Mouse (Mus musculus): ENCODE measurements around the gene Srpk2.
"Not testable (repeated sequence)": the region's sequence is repeated elsewhere in the genome, so short reads cannot be mapped to it uniquely, and the experiment has no call there.

Gene Srpk2

DNA sequence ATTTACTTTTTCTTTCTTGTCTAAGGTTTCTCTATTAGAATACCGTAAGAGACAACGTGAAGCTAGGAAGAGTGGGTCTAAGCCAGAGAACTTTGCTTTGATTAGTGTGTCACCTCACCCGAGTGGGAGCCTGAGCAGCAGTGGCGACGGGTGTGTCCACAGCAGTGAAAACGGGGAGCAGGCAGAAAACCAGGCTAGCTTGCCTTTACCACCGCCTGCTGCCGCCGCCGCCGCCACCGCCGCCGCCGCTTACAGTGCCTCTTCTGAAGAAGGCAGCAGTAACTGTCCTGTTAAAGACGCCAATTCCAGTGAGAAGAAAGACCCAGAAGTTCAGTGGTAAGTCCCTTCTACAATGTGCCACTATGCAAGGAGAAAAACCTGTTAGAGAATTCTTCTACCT, 185.2 kb downstream of the Srpk2 start:
- no peak for DNase-seq

DNA sequence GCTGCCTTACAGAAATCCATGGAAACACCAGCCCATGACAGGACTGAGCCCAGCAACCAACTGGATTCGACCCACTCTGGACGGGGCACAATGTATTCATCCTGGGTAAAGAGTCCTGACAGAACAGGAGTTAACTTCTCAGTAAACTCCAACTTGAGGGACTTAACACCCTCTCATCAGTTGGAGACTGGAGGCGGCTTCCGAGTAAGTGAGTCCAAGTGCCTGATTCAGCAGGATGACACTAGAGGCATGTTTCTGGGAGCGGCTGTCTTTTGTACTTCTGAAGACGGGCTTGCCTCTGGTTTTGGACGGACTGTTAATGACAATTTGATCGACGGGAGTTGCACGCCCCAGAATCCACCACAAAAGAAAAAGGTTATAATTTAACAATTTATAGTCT, 186.5 kb downstream of the Srpk2 start:
- DNase-seq: no peak

DNA sequence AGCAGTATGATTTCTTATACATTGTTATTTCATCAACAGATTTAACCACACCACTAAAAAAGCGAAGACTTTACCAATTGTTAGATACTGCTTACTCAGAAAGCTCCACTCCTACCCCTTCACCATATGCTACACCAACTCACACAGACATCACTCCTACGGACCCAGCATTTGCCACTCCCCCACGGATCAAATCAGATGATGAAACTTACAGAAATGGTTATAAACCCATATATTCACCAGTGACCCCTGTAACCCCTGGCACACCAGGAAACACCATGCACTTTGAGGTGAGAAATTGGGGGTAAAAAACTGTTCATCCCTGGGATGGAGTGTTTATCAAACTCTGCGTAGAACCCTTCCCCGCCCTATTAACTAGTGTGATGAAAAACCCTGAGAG, 187.5 kb downstream of the Srpk2 start:
- no peak for DNase-seq

DNA sequence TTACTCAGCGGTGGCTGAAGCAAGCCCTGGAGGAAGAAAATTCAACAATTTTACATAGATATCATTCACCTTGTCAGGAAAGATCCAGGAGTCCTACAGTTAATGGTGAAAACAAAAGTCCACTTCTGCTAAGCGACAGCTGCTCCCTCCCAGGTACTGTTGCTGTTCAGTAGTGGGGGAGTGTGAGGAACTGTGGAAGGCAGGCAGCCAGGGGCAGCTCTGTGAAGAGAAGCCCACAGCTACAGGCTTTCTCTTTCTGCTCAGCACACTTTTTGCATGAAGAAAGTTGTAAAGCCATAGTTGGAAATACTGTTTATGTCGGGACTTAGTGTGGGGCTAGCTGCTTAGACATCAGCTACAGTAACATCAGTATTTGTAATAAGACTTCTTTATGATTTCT, 188.0 kb downstream of the Srpk2 start:
- DNase-seq: no peak

DNA sequence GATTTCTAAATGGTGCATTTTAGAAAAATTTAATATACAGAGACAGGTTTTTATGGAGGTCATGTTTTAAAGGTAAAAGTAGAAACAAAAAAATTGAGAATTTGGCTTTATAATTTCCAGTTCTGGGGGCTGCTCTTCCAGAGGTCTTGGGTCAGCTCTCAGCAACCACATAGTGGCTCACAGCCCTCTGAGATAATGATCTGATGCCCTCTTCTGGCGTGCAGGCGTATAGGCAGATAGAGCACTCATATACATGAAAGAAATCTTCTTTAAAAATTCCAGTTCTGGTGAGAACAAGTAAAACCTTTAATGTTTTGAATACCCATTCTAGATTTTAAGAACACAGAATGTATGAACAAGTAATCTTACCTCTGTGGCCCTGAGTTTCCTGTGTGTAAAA, 193.6 kb downstream of the Srpk2 start:
- DNase-seq: no peak

DNA sequence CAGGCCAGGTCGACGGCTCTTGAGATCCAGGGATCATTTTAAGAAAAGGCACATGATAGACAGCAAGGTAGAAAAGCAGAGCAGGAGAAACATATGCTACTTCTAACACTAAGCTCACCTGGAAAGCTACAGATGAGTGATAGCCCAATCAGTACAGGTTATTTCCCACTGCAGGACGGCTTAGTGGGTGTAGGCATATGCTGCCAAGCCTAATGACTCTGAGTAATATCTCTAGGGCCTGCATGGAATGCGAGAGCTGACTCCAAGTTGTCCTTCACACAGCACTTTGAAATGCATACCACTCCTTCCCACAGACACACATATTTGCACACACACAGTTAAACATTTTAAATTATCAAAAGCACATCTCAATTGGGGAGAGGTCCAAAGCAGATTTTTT, 195.2 kb downstream of the Srpk2 start:
- no peak for DNase-seq

DNA sequence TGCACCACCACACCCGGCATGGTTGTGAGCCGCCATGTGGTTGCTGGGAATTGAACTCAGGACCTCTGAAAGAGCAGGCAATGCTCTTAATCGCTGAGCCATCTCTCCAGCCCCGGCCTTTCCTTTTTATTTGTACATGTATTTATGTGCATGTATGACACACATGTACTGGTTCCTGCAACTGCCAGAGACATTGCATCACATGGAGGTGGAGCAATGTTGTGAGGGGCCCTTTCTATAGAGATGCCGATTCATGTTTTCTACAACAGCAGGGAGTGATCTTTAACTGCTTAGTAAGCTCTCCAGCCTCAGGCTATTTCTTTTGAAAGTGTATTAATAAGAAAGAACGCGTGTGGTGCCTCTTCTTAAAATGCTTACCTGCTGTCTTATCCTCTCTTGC, 200.6 kb downstream of the Srpk2 start:
- no peak for DNase-seq

DNA sequence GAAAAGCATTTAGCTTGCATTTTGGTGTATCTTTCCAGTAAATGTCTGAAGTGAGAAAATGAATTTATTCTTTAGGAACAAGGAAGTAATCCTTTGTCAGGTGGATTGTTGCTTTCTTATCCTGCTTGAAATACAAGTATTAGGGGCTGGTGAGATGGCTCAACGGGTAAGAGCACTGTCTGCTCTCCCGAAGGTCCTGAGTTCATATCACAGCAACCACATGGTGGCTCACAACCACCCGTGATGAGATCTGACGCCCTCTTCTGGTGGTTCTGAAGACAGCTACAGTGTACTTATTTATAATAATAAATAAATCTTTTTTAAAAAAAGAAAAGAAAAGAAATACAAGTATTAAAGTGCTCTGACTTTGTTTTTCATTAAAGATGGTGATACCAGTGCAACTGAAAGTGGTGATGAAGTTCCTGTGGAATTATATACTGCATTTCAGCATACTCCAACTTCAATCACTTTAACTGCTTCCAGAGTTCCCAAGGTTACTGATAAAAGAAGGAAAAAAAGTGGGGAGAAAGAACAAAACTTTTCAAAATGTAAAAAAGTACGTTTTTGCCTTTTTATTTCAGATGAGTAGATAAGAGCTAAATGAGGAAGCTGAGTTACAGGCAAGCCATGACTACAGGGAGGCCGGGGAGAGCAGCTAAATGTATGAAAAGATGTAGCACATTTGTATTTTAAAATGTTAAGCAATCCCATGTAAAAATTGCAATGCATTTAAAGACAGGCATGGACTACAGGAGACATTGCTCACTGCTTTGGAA, 211.1 kb downstream of the Srpk2 start:
- DNase-seq: no peak

DNA sequence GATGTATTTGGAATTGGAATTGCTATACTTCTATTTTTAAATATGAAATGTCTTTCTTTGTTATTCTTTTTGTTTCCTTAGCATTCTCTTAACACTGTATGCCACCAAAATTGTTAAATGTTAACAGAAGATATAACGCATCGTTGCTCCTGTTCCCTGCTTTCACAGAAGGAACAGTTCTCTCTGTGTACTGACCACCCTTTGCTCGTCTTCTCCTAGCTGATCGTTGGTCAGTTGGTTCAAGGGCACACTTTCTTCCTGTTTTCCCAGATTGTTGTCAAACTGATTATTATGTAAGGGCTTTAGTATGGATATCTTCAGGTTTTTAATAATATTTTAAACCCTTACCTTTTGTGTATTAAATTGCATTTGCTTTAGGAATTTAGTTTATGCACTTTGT, 217.9 kb downstream of the Srpk2 start:
- no peak for DNase-seq

DNA sequence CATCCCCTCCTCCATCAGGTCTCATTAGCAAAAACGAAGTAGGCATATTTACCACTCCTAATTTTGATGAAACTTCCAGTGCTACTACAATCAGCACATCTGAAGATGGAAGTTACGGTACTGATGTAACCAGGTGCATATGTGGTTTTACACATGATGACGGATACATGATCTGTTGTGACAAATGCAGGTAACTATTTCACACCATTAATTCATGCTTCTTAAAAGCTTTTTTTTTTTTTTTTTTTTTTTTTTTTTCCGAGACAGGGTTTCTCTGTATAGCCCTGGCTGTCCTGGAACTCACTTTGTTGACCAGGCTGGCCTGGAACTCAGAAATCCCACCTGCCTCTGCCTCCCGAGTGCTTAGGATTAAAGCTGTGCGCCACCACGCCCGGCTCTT, 219.7 kb downstream of the Srpk2 start:
- DNase-seq: no peak

DNA sequence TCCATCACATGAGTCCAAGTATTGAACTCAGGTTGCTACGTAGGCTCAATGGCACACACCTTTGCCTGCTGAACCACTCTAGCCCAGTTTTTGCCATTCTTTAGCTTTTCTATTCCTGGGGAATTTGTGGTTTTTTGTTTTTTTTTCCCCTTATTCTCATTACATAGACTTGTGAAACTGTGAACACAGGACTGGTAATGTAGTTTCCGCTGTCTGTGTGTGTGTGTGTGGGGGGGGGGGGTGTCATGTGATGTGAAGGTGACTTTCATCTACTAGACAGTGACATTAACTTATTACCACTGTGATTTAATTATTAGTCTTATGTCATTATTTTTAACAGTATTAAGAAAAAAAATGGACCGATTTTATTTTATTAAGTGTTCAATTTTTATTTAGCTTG, 220.2 kb downstream of the Srpk2 start:
- no peak for DNase-seq

DNA sequence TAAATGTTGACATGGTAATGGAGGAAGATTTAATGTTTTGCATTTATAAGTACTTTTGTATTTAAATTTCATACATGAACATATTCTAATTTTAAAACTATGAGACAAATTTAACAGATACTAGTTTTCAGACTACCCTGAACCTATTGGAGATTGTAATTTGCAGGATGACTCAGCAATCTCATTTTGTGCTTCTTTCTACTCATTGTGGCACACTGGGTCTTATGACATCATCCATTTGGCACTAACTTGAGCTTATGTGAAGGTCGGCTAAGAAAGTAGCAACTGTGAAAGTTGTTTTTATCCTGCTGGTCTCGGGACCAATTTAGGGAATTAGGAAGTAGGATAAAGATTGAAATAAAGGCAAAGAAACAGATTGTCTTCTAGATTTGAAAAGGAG, 222.7 kb downstream of the Srpk2 start:
- no peak for DNase-seq

DNA sequence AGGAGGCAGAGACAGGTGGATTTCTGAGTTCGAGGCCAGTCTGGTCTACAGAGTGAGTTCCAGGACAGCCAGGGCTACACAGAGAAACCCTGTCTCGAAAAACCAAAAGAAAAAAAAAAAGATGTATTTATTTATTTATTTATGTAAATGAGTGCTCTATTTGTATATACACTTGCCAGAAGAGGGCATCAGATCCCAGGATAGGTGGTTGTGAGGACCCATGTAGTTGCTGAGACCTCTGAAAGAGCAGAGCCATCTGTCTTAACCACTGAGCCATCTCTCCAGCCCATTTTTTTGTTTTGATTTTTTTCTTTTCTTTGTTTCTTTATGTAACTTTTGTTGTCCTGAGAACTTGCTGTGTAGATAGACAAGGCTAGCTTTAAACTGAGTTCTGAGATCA, 230.9 kb downstream of the Srpk2 start:
- DNase-seq: not testable (repeated sequence)

Data from cerebellum, adult 9-10 months (tissue).